Mouse (Mus musculus) neural tube, embryonic 11.5 days (tissue): ENCODE measurements around the gene Zfhx3. TPM values are rescaled to one million over a fixed set of nuclear protein-coding genes. Genes with fewer than 3 reads are reported as not detected.

ENCODE experiments used
- ATAC-seq: fragments of 200-750 bp; cut with Nextera tagmentation; 2 replicates; pipeline ENCODE4 v1.8.0; 2017; ENCODE audit warnings: moderate number of reproducible peaks, mild to moderate bottlenecking, moderate TSS enrichment, moderate library complexity; ENCODE audit not compliant: insufficient read depth, low FRiP score, low TSS enrichment
- DNase-seq: peaks from one replicate; pipeline ENCODE4 v3.0.0-alpha.2; 2015; ENCODE audit warnings: low spot score
- H3K27ac ChIP-seq: fragments of 300-500 bp; sonication (generic); 2 replicates; pipeline ENCODE4 v1.5.1; 2014; ENCODE audit warnings: low read depth, mild to moderate bottlenecking, low read length
- H3K27me3 ChIP-seq: fragments of 300-500 bp; sonication (generic); 2 replicates; pipeline ENCODE4 v1.6.1; 2014; ENCODE audit warnings: mild to moderate bottlenecking, low read length, mixed read lengths; ENCODE audit not compliant: control insufficient read depth, insufficient read depth
- H3K36me3 ChIP-seq: fragments of 300-500 bp; sonication (generic); 2 replicates; pipeline ENCODE4 v1.6.1; 2014; ENCODE audit warnings: mild to moderate bottlenecking, low read length, moderate library complexity, mixed read lengths; ENCODE audit not compliant: control insufficient read depth, insufficient read depth
- H3K4me1 ChIP-seq: fragments of 300-500 bp; sonication (generic); 2 replicates; pipeline ENCODE4 v1.6.1; 2014; ENCODE audit warnings: low read length, mixed read lengths; ENCODE audit not compliant: control insufficient read depth, insufficient read depth
- H3K4me2 ChIP-seq: fragments of 300-500 bp; sonication (generic); 2 replicates; pipeline ENCODE4 v1.6.1; 2014; ENCODE audit warnings: low read depth, mild to moderate bottlenecking, moderate library complexity
- H3K4me3 ChIP-seq: fragments of 300-500 bp; sonication (generic); 2 replicates; pipeline ENCODE4 v1.5.1; 2014; ENCODE audit warnings: low read depth, low read length
- H3K9ac ChIP-seq: fragments of 300-500 bp; sonication (generic); 2 replicates; pipeline ENCODE4 v1.6.1; 2014; ENCODE audit warnings: mild to moderate bottlenecking, low read length
- H3K9me3 ChIP-seq: fragments of 300-500 bp; sonication (generic); 2 replicates; pipeline ENCODE4 v1.6.1; 2016; ENCODE audit warnings: low read length; ENCODE audit not compliant: control insufficient read depth
- WGBS: fragments of 180-500 bp; shearing (Covaris S2); extraction: QIAGEN DNeasy Blood & Tissue Kit; methylation state at CpG from one replicate; pipeline ENCODE4 v1.1.7; 2014; 5-methylcytosine and 5-hydroxymethylcytosine counted together
- polyA plus RNA-seq: library from polyadenylated mRNA; unstranded; fragments of >200 nt; fragmentation: Nextera tagmentation; extraction: Ambion mirVana; gene quantifications from 2 replicates; pipeline ENCODE4 v1.2.1, GENCODE M21; 2014

The Zfhx3 gene
- polyA plus RNA-seq, 1 experiment from 2014 or later: 36.2 TPM

DNA sequence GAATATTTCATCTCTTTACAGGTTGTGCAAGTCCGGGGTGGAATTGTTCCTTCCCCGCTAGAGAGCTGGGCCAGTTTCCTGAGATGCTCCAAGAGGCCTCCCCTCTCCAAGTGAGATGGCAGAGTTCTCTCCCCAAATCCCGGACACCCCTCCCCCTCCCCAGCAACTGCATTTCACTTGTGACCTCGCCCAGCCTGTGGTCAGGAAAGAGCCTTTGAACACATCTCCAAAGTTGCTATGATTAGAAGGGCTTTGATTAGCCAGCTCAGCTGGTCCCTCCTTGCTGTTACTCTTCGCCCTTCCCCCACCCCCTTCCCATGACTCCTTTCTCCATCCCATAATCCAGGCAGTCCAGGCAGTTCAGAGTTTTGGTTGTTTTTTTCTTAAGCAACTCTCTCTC is 670.4 kb downstream of the Zfhx3 start:
- Histone ChIP-seq H3K27ac (no peak overlapping the region), H3K36me3 (no peaks in the 10 kb centered on the region), H3K4me3 (no peak overlapping the region), H3K9ac (no peak overlapping the region), H3K27me3 (no peaks in the 10 kb centered on the region), H3K4me1 (peaks cover 5% of the 10 kb centered on the region; the same call in 1 of the 2 replicates), H3K4me2 (no peak overlapping the region), H3K9me3 (no peaks in the 10 kb centered on the region)
- ATAC-seq (no peak), DNase-seq (peak; percentile 35)
- 35% methylated on average over 5 of the region's 5 CpGs for WGBS

DNA sequence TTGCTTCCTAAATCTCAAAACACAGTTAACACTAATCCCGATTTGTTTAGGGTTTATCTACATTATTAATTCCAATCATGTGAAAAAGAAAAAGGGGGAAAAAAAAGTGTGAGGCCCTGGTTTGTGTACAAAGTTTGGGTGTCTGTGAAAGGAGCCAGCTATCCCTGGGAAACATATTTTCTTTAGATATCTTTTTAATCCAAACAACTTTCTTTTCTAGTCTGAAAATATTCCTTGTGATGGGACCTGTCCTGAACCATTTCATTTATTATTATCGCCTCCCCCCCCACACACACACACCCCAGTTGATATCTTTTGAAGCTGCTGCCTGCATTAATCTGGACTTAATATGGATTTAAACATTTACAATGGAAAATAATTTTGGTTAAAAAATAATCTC is 670.8 kb downstream of the Zfhx3 start:
- Histone ChIP-seq H3K27me3 (no peaks in the 10 kb centered on the region), H3K27ac (no peak overlapping the region), H3K4me1 (peaks cover 5% of the 10 kb centered on the region; the same call in 1 of the 2 replicates), H3K4me3 (no peak overlapping the region), H3K4me2 (no peak overlapping the region), H3K9me3 (no peaks in the 10 kb centered on the region), H3K9ac (no peak overlapping the region), H3K36me3 (no peaks in the 10 kb centered on the region)
- DNase-seq (no peak), ATAC-seq (no peak)
- 73% methylated on average over 2 of the region's 2 CpGs for WGBS

DNA sequence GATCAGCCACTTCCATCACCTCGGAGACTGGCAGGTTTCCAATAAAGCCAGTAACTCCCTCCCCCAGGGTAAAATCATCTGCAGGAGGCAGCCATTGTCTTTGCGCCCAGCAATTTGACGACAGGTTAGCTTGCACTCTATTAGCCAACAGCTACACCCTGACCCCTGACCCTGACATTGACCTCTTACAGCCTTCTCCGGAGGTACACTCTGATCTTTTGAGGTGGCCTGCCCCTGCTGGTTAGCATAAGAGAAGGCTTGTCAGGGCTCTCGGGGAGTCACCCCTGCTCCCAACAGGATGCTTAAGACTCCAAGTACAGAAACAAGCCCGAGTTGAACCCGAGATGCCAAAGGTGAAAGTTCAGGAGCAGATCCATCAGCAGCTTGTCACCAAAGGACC is 678.9 kb downstream of the Zfhx3 start:
- Histone ChIP-seq H3K4me1 (no peaks in the 10 kb centered on the region), H3K27ac (no peak overlapping the region), H3K4me2 (no peak overlapping the region), H3K9me3 (no peaks in the 10 kb centered on the region), H3K36me3 (no peaks in the 10 kb centered on the region), H3K4me3 (no peak overlapping the region), H3K27me3 (no peaks in the 10 kb centered on the region), H3K9ac (no peak overlapping the region)
- no peak for ATAC-seq
- peak; percentile 19 for DNase-seq
- 18% methylated on average over 7 of the region's 7 CpGs for WGBS

DNA sequence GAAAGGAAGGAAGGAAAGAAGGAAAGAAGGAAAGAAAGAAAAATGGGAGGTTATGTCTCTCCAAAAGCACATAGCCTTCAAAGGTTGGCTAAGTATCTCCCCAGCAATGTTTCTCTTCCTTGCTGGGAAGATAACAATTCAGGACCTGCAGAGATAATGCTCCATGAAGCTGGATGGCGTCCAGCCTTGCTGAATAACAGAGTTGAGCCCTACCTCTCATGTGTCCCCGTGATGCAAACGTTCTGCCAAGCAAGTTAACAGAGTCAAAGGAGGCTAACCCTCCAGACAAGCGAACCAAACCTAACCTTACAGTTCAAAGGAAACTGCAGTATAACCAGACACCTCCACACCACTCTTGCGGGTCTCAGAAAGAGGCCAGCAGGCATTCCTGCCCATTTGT is 681.2 kb downstream of the Zfhx3 start:
- H3K27me3 ChIP-seq: no peaks in the 10 kb centered on the region
- H3K9ac ChIP-seq: no peak overlapping the region
- no peaks in the 10 kb centered on the region for H3K4me1 ChIP-seq
- H3K4me3 ChIP-seq: no peak overlapping the region
- no peak overlapping the region for H3K27ac ChIP-seq
- 52% methylated on average over 5 of the region's 5 CpGs for WGBS
- no peaks in the 10 kb centered on the region for H3K9me3 ChIP-seq
- no peak for DNase-seq
- H3K4me2 ChIP-seq: no peak overlapping the region
- no peaks in the 10 kb centered on the region for H3K36me3 ChIP-seq
- ATAC-seq: no peak

DNA sequence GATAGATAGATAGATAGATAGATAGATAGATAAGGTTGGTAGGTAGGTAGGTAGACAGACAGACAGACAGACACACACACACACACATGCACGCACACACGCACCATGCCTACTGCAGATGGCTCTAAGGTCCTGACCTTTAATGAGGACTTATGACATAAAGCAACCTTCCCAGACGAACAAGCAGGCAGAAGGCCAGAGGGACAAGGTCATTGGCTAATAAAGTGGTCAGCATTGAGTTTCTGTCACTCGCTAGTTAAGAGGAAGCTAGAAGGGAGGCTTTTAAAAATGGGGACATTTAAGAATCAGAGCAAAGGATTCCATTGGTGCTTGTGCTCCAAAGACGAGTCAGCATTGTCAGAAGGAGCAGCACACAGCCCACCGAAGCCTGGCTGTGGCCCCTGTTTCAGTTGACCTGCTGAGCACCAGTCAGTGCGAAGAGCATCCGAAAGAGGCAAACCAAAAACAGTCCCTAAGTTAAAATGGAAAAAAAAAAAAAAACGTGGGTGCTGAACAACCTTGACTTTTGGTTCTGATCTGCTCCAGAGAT is 683.2 kb downstream of the Zfhx3 start:
- WGBS: 82% methylated on average over 9 of the region's 9 CpGs
- no peaks in the 10 kb centered on the region for H3K9me3 ChIP-seq

DNA sequence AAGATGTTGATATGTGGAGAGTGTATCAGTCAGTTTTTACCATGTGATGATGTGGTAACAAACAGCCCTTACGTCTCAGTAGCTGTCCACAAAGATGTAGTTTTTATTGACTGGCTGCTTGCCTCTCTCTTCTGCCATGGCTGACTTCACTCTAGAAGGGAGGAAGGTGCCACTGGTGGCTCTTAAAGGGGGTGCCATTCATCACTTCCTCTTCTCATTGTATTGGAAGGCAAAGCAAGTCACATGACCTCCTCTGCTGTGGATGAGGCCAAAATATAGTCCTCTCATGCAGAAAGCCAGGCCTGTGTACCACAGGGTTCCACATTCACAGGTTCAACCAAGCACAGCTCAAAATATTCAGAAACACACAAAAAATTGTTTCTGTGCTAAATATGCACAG is 688.6 kb downstream of the Zfhx3 start:
- no peak overlapping the region for H3K4me2 ChIP-seq
- H3K4me1 ChIP-seq: no peaks in the 10 kb centered on the region
- 93% methylated on average over 1 of the region's 1 CpGs for WGBS
- no peaks in the 10 kb centered on the region for H3K27me3 ChIP-seq
- H3K36me3 ChIP-seq: no peaks in the 10 kb centered on the region
- H3K9me3 ChIP-seq: no peaks in the 10 kb centered on the region
- DNase-seq: no peak
- ATAC-seq: no peak
- no peak overlapping the region for H3K27ac ChIP-seq
- no peak overlapping the region for H3K4me3 ChIP-seq
- no peak overlapping the region for H3K9ac ChIP-seq

More for the DNA sequence above, 683.2 kb downstream of the Zfhx3 start:
- H3K36me3 ChIP-seq: no peaks in the 10 kb centered on the region
- no peak for DNase-seq
- H3K4me1 ChIP-seq: no peaks in the 10 kb centered on the region
- H3K27me3 ChIP-seq: no peaks in the 10 kb centered on the region
- H3K4me3 ChIP-seq: no peak overlapping the region
- no peak overlapping the region for H3K4me2 ChIP-seq
- no peak overlapping the region for H3K9ac ChIP-seq
- ATAC-seq: no peak
- H3K27ac ChIP-seq: no peak overlapping the region

DNA sequence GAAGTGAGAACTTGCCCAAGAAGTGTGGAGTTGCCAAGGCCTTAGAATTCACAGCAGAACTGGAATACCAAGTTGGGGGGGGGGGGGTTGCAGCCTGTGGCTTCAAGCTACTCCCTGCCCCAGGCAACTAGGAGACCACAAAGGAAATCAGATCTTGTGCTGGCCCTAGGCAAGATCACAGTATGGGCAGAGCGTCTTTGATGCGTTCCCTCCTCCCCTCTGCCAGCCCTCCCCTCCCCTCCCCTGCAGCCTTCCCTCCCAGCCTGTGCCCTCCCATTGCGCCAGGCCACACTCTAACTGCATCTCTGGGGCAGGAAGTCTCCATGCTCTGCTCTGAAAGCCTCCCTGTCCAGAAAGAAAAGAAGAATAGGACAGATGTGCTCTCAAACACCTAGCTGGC is 691.8 kb downstream of the Zfhx3 start:
- Histone ChIP-seq H3K27ac (no peak overlapping the region), H3K9ac (no peak overlapping the region), H3K4me2 (no peak overlapping the region), H3K9me3 (no peaks in the 10 kb centered on the region), H3K4me1 (no peaks in the 10 kb centered on the region), H3K27me3 (no peaks in the 10 kb centered on the region), H3K4me3 (no peak overlapping the region), H3K36me3 (no peaks in the 10 kb centered on the region)
- 43% methylated on average over 3 of the region's 3 CpGs for WGBS
- ATAC-seq (no peak), DNase-seq (no peak)

DNA sequence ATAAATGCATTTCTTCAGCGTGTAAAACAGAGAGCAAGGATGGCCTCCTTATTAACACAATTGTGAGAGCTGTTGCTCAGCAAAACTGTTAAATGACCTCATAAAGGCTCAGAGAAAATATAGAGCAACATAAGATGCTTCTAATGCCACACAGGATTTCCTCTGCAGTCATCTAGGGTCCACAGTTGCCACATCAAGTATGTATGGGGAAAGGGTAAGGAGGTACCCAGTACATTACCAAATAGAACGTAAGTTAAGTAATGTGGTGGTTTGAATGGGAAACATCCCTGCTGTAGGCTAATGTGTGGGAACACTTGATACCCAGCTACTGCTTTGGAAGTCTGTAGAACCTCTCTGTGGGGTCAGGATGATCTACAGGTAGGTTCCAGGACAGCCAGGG is 695.4 kb downstream of the Zfhx3 start:
- Histone ChIP-seq H3K9ac (no peak overlapping the region), H3K4me2 (no peak overlapping the region), H3K4me1 (no peaks in the 10 kb centered on the region), H3K9me3 (no peaks in the 10 kb centered on the region), H3K27me3 (no peaks in the 10 kb centered on the region), H3K27ac (no peak overlapping the region), H3K4me3 (no peak overlapping the region), H3K36me3 (no peaks in the 10 kb centered on the region)
- 92% methylated on average over 2 of the region's 2 CpGs for WGBS
- DNase-seq (no peak), ATAC-seq (no peak)

DNA sequence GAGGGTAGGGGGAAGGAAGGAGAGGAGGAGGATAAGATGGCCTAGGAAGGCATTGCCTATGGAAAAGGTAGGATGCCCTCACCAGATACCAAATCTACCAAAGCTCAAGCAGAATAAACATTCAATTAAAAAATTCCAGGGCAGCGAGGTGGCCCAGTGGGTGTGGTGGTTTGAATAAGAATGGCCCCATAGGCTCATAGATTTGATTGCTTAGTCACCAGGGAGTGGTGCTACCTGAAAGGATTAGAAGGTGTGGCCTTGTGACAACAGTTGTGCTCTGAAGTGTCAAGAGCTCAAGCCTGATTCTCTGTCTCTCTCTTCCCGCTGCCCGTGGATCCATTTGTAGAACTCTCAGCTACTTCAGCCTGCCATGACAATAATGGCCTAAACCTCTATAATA is 703.2 kb downstream of the Zfhx3 start:
- ATAC-seq: no peak

More for the DNA sequence above, 703.2 kb downstream of the Zfhx3 start:
- no peak overlapping the region for H3K27ac ChIP-seq
- no peak overlapping the region for H3K4me3 ChIP-seq
- H3K36me3 ChIP-seq: no peaks in the 10 kb centered on the region
- H3K27me3 ChIP-seq: no peaks in the 10 kb centered on the region
- H3K4me2 ChIP-seq: no peak overlapping the region
- no peak overlapping the region for H3K9ac ChIP-seq
- H3K9me3 ChIP-seq: no peaks in the 10 kb centered on the region
- no peak for DNase-seq
- 83% methylated on average over 3 of the region's 3 CpGs for WGBS
- no peaks in the 10 kb centered on the region for H3K4me1 ChIP-seq
